Mouse (Mus musculus): ENCODE measurements around the gene Slc2a13.

DNA sequence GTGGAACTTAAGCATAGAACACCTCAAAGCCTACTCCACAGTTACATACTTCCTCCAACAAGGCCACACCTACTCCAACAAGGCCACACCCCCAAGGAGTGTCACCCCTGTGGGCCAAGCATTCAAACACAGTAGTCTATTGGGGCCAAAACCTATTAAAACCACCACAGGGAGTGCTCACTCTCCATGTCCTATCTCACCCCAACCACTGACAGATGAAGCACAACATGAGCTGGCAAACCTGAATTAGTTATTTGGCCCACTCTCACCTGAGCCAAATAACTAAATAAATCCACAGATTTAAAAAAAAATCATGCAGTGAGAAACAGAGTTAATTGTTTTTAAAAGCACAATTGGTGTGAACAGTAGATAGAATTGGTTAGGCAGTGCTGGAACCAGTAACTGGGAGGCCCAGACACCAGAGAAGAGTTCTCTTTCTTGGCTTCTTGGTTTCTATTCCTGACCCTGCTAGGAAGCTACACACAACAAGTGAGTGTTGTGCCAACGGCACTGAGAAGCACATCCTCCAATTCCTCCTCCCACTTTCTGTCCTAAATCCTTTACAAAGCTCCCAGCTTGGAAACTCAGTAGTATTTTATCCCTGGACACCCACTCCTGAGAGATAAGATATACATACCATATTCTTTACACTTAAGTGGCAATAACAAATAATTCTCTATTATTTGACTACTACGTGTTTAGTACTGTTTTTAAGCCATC is 99.2 kb downstream of the Slc2a13 start:
- no peak for TF ChIP-seq GATA1 (IDR thresholded peaks at IDR 0.05; ENCODE audit: borderline replicate concordance, low read length)
- no peak for TF ChIP-seq FLI1 (IDR thresholded peaks at IDR 0.05; ENCODE audit: low read length)
